Mouse (Mus musculus) heart, postnatal 0 days (tissue): Measurements from ENCODE around the gene Prkar2b.

ENCODE experiments used
- CTCF ChIP-seq: IDR thresholded peaks from 2 replicates; pipeline ENCODE4 v1.5.1; 2016; ENCODE audit warnings: antibody characterized with exemption, control low read depth, low read depth
- EP300 ChIP-seq: IDR thresholded peaks from 2 replicates; pipeline ENCODE4 v1.6.1; 2016; ENCODE audit warnings: antibody characterized with exemption, low read depth

- TF ChIP-seq EP300 (no peak), CTCF (no peak)
Measured at GRCm38 (mm10) chr12:32006391-32006929, 54.6 kb downstream of the Prkar2b start.
